Mouse (Mus musculus): ENCODE results near the gene Gm10197.

Gene Gm10197

DNA sequence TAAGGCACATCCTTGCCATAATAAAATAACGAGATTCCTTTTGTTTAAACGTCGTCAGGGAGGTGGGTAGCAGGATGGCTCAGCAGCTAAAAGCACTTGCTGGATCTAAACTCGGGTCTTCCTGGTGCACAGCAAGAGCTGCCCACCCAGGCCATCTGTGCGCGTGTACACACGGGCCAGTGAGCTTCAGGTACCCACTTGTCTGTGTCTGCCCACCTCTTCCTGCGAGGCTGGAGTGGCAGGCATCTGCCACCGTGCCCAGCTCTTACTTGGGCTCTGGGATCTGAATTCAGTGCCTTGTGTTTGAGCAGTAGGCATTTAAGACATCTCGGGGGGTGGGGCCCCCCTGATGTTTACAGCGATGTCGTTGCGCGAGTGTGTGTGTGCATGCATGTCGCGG, 16.5 kb downstream of the Gm10197 start:
- no peak for DNase-seq

DNA sequence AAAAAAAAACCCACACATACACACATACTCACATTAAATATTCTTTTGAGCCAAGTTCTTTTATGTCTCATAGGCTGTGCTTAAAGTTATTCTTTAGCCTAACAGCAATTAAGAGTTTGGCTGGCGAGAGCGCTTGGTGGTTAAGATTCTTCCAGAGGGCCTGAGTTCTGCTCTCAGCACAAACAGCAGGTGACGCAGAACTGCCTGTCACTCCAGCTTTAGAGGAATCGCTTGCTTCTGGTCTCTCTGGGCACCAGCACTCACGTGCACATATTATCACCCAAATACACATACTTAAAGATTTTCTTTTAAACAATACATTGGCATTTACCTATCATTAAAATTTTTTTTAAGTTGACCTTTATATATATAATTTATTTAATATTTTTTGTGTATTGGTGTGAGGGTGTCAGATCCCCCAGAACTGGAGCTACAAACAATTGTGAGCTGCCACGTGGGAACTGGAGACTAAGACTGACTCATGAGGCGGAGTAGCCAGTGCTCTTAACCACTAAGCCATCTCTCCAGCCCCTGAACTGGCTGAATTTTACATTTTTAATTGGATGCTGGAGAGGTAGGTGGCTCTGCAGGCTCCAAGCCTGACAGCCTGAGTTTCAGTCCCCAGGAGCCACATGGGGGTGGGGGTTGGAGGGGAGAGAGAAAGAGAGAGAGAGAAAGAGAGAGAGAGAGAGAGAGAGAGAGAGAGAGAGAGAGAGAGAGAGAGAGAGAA, 17.1 kb downstream of the Gm10197 start:
- no peak for DNase-seq

DNA sequence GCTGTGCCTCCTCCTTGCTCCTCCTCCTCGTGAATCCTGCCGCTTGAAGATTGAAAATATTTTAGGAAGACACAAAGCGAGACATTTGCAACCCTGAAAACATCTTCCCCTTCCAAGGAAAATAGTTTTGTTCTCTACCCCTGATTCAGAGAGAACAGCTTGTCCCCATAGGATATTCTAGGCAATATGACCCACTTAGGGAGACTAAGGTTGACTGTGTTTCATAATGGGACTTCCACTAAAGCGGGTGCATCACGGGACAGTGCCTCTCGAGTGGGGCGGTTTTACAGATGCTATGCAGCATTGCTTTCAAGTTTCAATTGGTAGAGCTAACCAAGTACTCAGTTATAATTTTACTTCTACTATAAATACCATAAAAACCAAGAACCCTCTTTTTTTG, 17.7 kb downstream of the Gm10197 start:
- DNase-seq: no peak

DNA sequence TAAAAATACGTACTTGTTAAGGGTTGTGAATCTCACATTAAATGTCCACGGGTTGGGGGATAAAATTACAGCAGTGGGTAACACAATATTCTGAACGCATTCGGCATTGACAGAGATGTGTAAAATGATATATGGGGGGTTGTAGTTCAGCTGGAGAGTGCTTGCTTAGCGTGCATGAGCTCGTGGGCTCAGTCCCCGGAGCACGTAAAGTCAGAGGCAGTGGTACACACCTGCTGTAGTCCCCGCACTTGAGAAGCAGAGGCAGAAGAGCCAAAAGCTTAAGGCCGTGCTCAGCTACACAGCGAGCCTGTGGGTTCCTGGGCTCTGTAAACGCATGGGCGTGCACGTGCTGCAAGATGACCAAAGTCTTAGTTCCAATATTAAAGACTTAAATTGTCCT, 25.8 kb downstream of the Gm10197 start:
- no peak for DNase-seq

DNA sequence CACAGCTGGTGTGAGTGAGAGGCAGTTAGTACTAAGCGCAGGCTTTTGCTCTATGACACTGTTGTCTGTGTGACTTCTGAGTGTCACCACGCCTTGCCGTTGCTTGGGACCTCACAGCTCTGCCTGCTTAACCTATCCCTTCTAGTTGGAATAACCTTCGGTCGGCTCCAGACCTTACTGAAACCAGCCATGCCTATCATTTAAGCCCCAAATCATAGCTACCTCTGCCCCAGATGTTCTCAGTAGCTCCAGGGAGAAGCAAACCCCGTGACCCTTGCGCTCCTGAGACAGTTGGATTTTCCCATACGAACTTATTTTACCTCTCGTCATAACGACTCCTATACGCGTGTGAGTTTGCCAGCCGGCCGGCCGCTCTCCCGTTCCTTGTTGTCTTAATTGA, 27.5 kb downstream of the Gm10197 start:
- DNase-seq: no peak

DNA sequence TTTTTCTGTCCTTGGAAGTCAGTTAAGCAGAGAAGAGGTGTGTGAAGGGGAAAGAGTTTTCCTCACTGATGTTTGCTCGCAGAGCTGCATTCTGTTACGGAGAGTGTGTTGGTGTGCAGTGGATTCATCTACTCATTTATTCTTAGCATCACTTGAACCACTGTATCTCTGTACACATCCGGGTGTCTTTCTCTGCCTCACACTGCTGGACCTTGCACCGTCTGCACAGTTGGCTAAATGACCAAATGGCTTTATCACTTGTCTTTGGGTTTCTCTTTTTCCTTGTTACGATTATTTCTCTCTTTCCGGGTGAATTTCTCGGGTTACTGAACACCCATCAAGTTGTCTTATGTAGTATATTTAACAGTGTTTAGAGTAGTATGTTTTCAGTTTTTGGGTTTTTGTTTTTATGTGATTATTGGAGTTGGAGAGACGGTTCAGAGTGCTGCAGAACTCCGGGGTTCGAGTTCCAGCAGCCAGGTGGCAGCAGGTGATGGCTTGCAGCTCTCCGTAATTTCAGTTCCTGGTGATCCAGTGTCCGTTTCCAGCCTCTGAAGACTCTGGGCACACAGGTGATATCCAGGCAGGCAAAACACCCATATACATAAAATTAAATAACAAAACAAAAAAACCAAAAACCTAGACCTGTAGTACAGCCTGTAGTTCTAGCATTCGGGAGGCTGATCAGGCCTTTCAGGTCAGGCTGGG, 28.2 kb downstream of the Gm10197 start:
- no peak for DNase-seq

DNA sequence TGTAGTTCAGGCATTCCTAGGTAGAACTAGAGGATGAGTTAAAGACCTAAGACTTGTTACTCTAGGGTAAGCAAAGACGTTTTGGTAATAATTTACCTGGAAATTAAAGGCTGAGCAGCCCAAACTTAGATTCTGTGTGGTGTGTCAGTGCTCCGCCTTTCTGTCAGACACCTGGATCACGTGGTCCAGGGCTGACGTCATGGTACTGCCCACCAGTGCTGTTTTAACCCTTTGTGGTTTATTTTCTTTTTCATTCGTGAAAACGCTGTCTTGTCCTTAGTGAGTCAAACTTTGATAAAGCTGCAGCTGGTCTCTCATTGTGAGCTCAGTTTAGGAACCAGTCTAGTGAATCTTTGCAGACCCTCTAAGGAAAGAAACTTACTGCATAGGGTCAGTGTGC, 31.1 kb downstream of the Gm10197 start:
- DNase-seq: no peak

DNA sequence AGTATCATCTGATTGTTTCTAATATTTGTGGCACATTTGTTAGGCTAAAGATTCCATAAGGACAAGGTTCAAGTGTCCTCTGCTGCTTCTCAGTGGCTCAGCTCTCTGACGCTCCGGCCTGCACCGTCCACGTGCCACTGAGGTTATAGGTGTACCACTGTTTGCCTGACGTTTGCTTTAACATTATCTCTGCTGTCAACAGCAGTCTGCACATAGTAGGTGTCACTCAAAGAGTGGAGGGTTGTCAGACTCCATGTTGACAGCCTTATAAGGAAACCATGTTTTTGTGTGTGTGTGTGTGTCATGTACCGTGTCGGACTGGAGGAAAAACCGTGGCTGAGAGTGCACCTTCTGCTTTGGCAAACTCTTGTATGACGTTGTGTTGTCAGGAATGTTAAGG, 36.3 kb downstream of the Gm10197 start:
- no peak for DNase-seq

DNA sequence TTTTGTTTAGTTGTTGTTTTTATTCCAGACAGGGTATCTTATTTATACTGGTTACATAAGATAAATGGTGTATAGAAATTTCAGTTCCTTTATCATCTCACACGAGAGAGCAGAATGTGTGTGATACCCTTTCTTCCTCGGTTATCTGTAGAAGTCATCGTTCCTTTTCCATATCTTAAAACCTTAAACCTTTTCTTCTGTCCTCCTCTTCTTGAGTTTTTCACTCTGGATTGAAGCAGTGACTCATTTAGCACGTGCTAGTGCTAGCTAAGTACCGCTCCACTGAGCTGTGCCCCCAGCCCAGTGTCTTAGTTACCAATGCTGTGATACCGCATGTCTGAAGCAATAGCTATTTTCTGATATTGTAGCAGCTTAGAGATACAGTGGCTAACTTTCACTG, 37.8 kb downstream of the Gm10197 start:
- DNase-seq: no peak

DNA sequence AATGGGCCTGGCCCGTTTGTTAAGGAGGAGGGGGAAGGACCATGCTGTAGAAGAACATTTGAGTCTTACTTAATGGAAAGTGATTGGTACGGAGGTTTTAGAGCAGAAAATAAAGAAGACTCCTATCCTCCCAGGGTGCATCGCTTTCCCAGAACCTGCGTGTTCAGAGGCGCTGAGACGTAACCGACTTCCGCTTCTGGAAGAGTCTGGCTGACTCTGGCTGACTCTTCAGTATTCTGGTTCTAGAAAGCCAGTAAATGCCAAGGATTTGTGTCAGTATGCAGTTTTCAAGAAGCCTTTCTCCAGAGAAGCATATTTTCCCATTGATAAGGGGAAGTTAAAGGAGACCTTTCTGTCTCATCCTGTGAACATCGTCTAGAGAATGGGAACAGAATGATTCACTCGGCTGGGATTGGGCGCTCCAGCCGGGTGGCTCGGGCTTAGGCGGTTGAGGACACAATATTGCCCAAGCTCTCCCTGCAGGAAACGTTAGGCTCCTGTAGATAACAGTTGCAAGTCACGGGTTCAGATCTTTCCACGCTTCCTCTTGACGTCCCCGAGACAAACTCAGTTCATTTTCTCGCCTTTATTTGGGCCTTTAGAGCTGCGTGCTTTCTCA, 39.6 kb downstream of the Gm10197 start:
- DNase-seq: no peak

DNA sequence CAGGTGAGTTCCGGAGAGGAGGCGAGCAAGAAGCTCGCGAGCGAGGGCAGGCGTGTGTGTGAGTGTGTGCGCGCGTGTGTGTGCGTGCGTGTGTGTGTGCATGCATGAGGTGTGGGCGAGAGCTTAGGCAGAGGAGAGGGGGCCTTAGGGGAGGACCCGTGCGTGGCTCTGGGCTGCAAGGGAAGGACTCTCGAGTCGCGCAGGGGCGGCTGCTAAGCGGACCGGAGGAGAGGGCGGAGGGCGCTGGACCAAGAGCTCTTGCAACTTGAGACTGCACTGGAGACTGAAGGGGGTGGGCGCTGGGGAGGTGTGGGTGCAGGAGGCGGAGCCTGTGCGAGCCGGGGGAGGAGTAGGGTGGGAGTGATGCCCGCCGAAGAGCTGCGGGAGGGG, 41.6 kb downstream of the Gm10197 start:
- DNase-seq: peak; percentile 80

DNA sequence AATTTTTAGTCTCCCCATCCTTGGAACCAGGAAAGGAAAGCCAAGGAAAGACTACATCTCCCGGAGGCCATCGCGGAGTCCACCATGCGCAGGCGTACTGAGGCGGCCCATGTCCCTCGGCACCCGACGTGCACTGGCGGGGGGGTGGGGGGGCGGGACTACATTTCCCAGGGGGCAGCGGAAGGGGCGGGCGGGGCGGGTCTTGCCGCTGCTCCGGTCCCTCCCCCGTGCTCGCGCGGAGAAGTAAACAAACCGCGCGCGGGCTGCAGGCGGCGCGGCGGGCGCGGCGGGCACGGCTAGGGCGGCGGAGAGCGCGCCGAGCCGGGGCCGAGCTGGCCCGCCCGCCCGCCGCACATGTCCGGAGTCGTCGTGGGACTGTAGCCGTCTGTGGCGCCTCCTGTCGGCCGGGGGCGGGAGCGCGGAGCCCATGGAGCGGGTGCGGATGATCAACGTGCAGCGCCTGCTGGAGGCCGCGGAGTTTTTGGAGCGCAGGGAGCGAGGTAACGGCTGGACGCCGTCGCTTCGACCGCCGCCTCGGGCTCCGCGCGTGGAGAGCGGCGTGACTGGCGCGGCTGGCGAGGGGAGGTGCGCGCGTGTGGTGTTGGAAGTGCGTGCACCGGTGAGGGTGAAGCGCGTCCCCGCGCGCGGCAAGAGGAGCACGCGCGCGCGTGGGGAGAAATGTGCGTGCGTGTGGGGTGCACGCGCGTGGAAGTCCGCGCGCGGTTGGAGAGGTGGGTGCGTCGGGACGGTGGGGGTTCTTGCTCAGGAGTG, 42.2 kb downstream of the Gm10197 start:
- DNase-seq: peak; percentile 93

DNA sequence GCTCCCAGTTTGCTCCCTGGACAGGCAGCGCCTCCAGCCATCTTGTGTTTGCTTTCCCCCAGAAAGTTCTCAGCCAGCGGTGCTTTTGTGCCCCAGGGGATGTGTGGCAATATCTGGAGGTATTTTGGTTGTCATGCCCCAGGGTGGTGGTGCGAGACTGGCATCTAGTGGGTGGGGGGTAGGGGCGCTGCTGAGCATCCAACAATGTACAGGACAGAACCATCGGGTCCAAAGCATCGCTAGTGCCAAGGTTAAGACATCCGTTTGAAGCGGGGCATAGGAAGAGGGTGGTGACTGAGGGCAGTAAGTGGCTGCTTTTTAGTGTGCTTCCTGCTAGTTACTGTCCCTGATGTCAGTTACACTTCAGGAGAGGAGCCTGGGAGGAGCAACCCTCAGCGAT, 43.5 kb downstream of the Gm10197 start:
- DNase-seq: no peak

DNA sequence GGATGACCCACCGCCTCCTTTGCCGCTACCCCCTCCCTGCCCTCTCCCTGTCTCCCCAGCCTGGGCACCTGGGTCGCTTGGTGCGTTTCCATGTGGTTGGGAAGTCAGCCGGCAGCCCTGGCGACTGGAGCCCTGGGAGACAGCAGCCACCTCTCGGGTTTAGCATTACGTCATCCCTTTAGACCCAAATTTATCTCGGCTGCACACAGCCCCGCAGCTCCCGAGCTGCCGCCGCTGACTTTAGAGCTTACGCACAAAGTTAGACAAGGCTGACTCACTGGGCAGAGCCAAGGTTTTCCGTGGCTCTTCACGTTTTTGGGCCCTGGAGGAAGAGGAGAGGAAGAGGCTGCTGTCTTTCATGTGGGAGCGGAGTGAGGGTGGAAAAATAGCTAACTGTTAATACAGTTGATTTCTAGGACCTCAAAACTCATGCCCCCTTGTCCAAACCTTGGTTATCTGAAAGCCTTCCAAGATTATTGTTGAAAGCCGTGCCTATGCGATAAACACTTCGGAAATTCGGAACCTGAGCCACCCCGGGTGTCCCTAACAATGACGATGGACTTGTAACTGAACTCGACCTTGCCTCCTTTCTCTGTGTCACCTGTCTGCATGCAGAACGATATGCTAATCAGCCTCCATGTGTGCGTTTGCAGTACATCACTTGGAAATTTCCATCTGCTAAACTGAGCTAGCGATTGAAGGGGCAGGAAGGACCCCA, 45.8 kb downstream of the Gm10197 start:
- DNase-seq: peak; percentile 46

DNA sequence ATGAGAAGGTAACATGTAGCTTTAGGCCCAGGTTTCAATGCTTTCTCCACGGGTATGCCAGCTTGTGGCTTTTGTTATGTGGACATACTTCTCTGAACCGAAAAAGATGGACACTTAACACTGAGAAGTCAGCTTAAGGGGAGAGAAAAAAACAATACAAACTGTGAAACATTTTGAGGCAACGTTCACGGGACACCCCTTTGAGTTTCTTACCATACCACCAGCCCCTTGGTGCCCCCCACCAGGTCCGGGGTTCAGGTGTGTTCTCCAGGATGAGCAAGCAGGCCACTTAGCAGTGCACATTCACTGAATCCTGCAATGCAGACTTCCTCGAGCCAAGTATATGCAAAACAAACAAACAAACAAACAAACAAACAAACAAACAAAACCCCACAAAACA, 46.7 kb downstream of the Gm10197 start:
- DNase-seq: no peak

DNA sequence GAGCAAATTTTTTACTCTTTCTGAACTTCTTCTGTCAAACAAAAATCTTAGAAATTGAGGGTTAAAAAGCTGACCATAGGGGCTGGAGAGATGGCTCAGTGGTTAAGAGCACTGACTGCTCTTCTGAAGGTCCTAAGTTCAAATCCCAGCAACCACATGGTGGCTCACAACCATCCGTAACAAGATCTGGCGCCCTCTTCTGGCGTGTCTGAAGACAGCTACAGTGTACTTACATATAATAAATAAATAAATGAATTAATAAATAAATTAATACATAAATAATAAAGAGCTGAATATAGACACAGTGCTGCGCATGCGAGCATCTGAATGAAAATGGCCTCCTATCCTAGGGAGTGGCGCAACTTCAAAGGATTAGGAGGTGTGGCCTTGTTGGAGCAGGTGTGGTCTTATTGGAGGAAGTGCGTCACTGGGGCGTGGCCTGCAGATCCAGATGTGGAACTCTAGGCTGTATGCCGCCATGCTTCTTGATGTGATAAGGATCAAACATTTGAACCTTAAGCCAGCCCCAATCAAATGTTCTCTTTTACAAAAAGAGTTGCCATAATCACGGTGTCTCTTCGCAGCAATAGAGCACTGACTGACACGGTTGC, 49.0 kb downstream of the Gm10197 start:
- no peak for DNase-seq

All from lung, postnatal 14 days (tissue).